Mouse (Mus musculus) heart, postnatal 14 days (tissue): ENCODE data around the gene Alcam. TPM values are rescaled to one million over a fixed set of nuclear protein-coding genes. Genes with fewer than 3 reads are reported as not detected.

ENCODE experiments used
- DNase-seq, 2 experiments: peaks; one replicate each; pipeline ENCODE4 v3.0.0; 2021 to 2022
- intact Hi-C: fragments of 180-260 bp; cut with DNase I; formaldehyde crosslinking; loops from one replicate; pipeline ENCODE4 v1.15.1; 2025
- total RNA-seq, 2 experiments: library from RNA; stranded (reverse); gene quantifications; 2 replicates each; pipeline ENCODE4 v1.2.3; 2021

Alcam gene
- total RNA-seq, 2 experiments from 2014 or later = 4.1 to 5.1 TPM

DNA sequence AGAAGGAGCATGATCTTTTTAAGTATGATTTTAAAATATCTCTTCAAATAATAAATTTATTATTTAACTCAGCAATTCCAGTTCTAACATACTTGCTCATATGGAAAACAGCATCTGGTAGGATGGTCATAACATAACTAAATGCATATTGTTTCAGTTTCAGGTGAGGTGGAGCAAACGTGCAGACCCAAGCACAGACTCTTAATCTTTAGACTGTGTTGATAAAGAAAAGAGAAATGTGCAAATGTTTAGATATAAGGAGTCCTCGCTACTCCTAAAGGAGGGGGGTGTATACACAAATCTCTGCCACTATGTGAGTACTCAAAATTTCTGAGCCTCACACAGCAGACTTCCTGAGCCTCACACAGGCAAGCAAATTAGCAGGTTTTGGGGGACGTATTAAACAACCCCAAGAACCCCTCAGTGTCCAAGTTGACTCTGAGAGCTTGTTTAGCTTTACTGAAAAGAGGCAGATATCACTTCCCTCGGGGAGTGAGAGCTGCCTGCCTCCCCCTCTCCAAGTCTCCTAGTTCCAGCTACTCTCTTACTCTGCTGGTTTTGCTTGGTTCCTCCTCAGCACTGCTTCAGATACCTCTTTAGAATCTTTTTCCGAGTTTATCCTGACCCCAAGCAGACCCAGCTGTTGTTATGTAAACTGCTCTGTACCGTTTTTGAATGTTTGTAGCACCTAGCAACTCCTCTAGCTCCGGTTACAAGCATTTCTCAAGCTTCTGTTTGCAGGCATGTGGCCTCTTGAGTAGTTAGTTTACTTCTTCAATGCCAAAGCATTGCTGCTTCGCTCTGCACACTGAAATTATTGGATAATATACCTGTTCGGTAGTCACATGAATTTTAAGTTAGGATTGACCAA, 10.0 kb downstream of the Alcam start:
- no peak for DNase-seq

GRCm38 (mm10) chr16:52443055-52443454, 10.8 kb downstream of the Alcam start:
- DNase-seq = no peak
- intact Hi-C loops = no loop called here

More for the DNA sequence above, 10.0 kb downstream of the Alcam start:
- intact Hi-C loops = no loop called here

GRCm38 (mm10) chr16:52439600-52439999, 14.3 kb downstream of the Alcam start:
- intact Hi-C loops = no loop called here
- DNase-seq = no peak

- DNase-seq = no peak
- intact Hi-C loops = no loop called here
These were observed 14.9 kb downstream of the Alcam start for GRCm38 (mm10) chr16:52439007-52439406.

DNA sequence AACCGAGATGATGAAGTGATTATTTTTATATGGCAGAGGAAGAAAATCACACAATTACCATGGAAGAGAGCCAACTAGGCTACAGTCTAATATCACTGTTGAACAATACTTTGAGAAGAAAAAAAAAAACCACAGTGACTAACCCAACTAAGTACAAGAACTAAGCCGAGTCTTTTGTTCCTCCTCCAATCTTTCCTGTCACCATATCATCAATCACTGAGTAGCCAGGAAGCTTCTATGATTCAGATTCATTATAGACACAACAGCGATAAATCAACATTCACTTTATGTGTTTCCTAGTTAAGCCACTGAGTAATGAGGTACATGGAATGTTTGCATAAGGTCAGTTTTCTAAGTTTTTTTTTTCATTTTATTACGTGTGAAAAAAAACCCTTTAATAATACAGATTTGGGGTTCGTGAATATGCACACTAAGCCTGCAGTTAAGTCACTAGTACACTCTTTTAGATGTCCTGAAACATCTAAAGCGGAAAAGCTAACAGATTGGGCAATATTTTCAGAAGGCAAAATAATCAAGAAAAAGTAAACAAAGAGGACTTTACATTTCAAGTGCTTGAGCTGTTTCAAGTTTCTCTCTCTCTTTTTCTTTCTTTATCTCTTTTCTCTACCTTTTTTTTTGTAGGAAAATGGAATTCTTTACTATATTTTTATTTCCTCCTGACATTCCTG, 15.5 kb downstream of the Alcam start:
- no peak for DNase-seq

GRCm38 (mm10) chr16:52433189-52433588, 20.7 kb downstream of the Alcam start:
- intact Hi-C loops = no loop called here
- DNase-seq = no peak

More for the DNA sequence above, 15.5 kb downstream of the Alcam start:
- intact Hi-C loops = no loop called here

GRCm38 (mm10) chr16:52432072-52432471, 21.8 kb downstream of the Alcam start:
- DNase-seq = no peak

DNA sequence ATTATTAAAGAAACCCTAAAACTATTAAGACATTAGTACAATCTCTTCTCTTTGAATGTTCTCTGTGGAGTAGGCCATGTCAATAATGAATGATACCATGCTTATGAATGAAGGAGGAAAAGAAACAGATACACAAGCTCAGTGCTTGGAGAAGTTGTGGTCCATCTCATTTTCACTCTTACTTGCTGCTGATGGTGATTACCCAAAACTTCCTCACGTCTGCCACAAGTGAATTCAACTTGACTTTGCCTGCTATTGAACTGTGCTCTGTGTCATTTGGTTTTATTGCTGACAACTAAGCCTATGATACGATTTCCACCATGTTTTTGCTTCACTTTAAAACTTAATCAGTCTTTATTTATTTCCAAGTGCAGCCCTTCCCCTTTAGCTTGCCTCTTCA, 22.3 kb downstream of the Alcam start:
- intact Hi-C loops = no loop called here
- no peak for DNase-seq

More at GRCm38 (mm10) chr16:52432072-52432471, 21.8 kb downstream of the Alcam start:
- intact Hi-C loops = no loop called here

GRCm38 (mm10) chr16:52430073-52430472, 23.8 kb downstream of the Alcam start:
- DNase-seq = no peak
- intact Hi-C loops = no loop called here

GRCm38 (mm10) chr16:52429661-52430060, 24.2 kb downstream of the Alcam start:
- no peak for DNase-seq
- intact Hi-C loops = no loop called here

- intact Hi-C loops = no loop called here
- peak; percentile 4 to 44 for DNase-seq
These were observed 25.4 kb downstream of the Alcam start for GRCm38 (mm10) chr16:52428505-52428904.

DNA sequence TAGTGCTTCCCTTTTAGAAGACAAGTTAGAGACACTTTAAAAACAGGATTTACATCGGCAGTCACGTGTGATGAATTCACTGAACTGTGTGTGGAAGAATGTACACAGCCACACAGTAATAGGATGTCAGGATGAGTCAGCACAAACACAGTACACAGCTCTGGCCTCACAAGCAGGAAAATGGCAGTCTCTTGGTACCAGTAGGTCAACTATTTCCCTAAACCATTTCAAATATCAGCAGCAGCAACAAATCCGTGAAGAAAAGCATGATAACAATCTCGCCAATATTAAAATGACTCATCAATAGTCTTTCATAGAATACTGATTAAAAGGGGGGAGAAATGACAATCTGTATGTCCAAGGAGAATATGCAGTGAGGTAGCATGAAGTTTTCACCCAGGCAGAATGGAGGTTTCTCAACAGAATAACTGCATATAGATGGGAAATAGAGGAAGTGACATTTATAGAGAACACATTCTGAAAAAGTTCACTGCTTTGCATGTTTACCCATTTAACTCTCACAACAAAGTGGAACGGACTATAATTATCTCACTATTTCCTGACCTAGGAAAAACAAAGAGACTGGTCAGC, 35.2 kb downstream of the Alcam start:
- intact Hi-C loops = no loop called here
- DNase-seq = no peak

GRCm38 (mm10) chr16:52417982-52418381, 35.9 kb downstream of the Alcam start:
- DNase-seq = no peak
- intact Hi-C loops = no loop called here

DNA sequence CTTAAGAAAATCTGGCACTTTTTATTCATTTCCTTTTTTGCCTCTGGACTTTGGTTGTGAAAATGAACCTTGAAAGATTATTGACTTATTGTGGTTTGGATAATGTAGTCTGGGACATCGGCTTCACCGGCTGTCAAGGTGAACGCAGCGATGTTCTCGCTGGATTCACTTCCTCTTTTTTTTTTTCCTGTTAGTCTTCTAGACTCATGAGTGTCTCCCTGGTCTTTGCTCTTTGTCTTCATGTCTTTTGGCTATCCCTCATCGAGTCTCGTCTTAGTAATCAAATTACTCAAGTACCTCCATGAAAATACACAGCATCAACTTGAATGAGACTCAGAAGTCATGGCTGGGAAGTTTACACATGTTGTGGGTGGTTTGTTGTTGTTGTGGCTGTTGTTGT, 36.7 kb downstream of the Alcam start:
- DNase-seq = no peak
- intact Hi-C loops = no loop called here

DNA sequence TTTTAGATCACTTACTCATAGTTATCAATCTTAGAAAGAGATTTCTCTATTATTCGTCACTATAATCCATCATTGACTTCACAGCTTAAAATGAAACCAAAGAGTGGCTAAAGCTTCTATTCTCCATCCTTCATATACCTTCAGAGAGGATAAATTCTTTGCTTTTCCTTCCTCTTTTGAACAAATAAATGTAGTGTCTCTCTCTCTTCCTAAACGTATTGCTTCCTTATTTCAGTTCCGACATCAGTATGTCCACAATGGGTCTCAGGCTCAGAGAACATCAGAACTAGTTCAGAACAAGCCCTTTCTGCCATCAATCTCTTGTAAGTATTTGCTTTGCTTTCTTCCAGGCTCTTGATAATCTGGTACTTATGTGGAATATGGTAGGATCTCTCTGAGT, 40.2 kb downstream of the Alcam start:
- intact Hi-C loops = no loop called here
- no peak for DNase-seq

GRCm38 (mm10) chr16:52406072-52406471, 47.8 kb downstream of the Alcam start:
- intact Hi-C loops = no loop called here

GRCm38 (mm10) chr16:52405272-52405671, 48.6 kb downstream of the Alcam start:
- DNase-seq = no peak
- intact Hi-C loops = no loop called here

More at GRCm38 (mm10) chr16:52406072-52406471, 47.8 kb downstream of the Alcam start:
- DNase-seq = no peak

GRCm38 (mm10) chr16:52399112-52399511, 54.8 kb downstream of the Alcam start:
- intact Hi-C loops = no loop called here
- no peak for DNase-seq

DNA sequence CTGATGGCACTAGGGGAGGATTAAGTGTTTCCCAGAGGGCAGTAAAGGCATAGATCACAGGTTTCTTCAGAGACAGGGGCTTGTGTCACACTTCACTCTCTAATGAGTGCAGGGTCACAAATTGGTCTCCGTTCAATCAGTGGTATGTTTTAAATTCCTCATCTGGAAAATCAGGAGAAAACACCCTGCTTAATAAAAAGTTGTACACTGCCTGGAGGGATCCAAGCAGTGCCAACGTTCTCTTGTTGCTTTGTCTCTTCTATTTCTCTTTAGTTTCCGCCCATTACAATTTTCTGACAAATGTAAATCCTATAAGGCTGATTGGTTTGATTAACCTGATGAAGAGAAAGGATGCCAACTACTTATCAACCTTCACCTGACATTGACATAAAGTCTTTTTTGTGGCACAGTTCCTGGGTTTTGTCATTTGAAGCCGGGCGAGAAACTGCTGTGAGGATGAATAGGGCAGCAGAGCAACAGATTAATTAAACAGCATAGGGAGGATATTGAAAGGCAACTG, 67.0 kb downstream of the Alcam start:
- DNase-seq = no peak
- intact Hi-C loops = no loop called here

- intact Hi-C loops = no loop called here
These were observed 70.3 kb downstream of the Alcam start for GRCm38 (mm10) chr16:52383456-52384185.

More at GRCm38 (mm10) chr16:52383456-52384185, 70.3 kb downstream of the Alcam start:
- no peak for DNase-seq
